ENCODE assay signal across 15 mouse cellular contexts in the genomic region with DNA sequence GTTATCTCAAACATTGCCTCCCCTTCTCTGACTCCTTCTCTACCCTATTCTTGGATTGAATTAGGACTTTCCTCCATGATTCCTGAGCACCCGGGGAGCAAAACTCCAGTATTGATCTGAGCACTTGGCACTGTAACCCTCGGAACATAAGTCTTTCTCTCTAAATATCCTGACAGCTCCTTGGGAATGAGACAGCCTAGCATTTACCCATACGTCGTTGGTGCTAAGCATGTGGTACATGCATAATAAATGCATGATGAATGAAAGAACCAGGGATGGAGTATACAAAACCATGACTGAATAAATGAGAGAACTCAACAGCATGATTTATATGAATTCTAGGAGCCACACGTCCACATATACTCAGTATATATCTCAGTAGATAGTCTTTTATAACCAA.
"Had no signal": no experiment of that assay in that cellular context is flagged by ENCODE, and none has a peak within 500 bp of the region (broad histone marks: within the 10 kb centered on the region; RNA-seq: fewer than 3 reads in every experiment).

No protein-coding gene starts in this region.

- H3K4me1 ChIP-seq: neural tube, embryonic 13.5 days; neural tube, embryonic 15.5 days; stomach, embryonic 15.5 days had no signal

- H3K9me3 ChIP-seq: neural tube, embryonic 13.5 days; neural tube, embryonic 15.5 days; stomach, embryonic 15.5 days had no signal

- H3K27me3 ChIP-seq: neural tube, embryonic 13.5 days; neural tube, embryonic 15.5 days; stomach, embryonic 15.5 days had no signal

- H3K36me3 ChIP-seq: neural tube, embryonic 13.5 days; neural tube, embryonic 15.5 days; stomach, embryonic 15.5 days had no signal

- H3K4me3 ChIP-seq: neural tube, embryonic 13.5 days; neural tube, embryonic 15.5 days; stomach, embryonic 15.5 days had no signal

- DNase-seq: right cerebral cortex, adult 18-20 months; right cerebral cortex, postnatal 14 days; right cerebral cortex, postnatal 25 days; right cerebral cortex, postnatal 4 days; spleen, adult 18-20 months; thymus, adult 18-20 months; thymus, adult 2 months; thymus, postnatal 14 days; thymus, postnatal 25 days; thymus, postnatal 36 days; thymus, postnatal 4 days had no signal

- H3K9ac ChIP-seq: neural tube, embryonic 13.5 days; neural tube, embryonic 15.5 days; stomach, embryonic 15.5 days had no signal

- H3K27ac ChIP-seq: neural tube, embryonic 13.5 days; neural tube, embryonic 15.5 days; stomach, embryonic 15.5 days; stomach, postnatal 0 days had no signal

- H3K4me2 ChIP-seq: neural tube, embryonic 13.5 days; neural tube, embryonic 15.5 days; stomach, embryonic 15.5 days had no signal
